Comparison of ENCODE assay signal across 15 mouse cellular contexts in genomic region chr6:27340131-27340530, GRCm38 (mm10).
"Had no signal": no experiment of that assay in that cellular context is flagged by ENCODE, and none has a peak within 500 bp of the region (broad histone marks: within the 10 kb centered on the region; RNA-seq: fewer than 3 reads in every experiment).

No protein-coding gene starts in this region.

- H3K4me3 ChIP-seq: liver, embryonic 13.5 days; megakaryocyte, embryonic 14.5 days; midbrain, embryonic 10.5 days had no signal

- H3K36me3 ChIP-seq: liver, embryonic 13.5 days; midbrain, embryonic 10.5 days had no signal

- DNase-seq: kidney, adult 18-20 months; kidney, postnatal 25 days; liver, embryonic 13.5 days; lung, adult 2 months; lung, postnatal 36 days; midbrain, embryonic 14.5 days; thymus, adult 2 months; thymus, postnatal 14 days; thymus, postnatal 4 days had no signal

- H3K27me3 ChIP-seq: liver, embryonic 13.5 days; megakaryocyte, embryonic 14.5 days had no signal

- ATAC-seq: hindbrain, postnatal 0 days; inflammation-experienced regulatory T-cells, adult 6 months; intestine, embryonic 16.5 days had no signal

- H3K4me1 ChIP-seq: liver, embryonic 13.5 days; megakaryocyte, embryonic 14.5 days; midbrain, embryonic 10.5 days had no signal

- H3K4me2 ChIP-seq: liver, embryonic 13.5 days had no signal

- H3K9ac ChIP-seq: liver, embryonic 13.5 days had no signal

- H3K9me3 ChIP-seq: liver, embryonic 13.5 days; megakaryocyte, embryonic 14.5 days; midbrain, embryonic 10.5 days had no signal

- H3K27ac ChIP-seq: hindbrain, postnatal 0 days; kidney, postnatal 0 days; liver, embryonic 13.5 days; midbrain, embryonic 10.5 days had no signal
